Mouse (Mus musculus) NIH3T3 (cell line): ENCODE data around the gene Loxl3.

Experiments used
- DNase-seq: peaks from one replicate; pipeline ENCODE4 v3.0.0-alpha.2; 2012; ENCODE audit warnings: low read depth

Loxl3 gene

DNA sequence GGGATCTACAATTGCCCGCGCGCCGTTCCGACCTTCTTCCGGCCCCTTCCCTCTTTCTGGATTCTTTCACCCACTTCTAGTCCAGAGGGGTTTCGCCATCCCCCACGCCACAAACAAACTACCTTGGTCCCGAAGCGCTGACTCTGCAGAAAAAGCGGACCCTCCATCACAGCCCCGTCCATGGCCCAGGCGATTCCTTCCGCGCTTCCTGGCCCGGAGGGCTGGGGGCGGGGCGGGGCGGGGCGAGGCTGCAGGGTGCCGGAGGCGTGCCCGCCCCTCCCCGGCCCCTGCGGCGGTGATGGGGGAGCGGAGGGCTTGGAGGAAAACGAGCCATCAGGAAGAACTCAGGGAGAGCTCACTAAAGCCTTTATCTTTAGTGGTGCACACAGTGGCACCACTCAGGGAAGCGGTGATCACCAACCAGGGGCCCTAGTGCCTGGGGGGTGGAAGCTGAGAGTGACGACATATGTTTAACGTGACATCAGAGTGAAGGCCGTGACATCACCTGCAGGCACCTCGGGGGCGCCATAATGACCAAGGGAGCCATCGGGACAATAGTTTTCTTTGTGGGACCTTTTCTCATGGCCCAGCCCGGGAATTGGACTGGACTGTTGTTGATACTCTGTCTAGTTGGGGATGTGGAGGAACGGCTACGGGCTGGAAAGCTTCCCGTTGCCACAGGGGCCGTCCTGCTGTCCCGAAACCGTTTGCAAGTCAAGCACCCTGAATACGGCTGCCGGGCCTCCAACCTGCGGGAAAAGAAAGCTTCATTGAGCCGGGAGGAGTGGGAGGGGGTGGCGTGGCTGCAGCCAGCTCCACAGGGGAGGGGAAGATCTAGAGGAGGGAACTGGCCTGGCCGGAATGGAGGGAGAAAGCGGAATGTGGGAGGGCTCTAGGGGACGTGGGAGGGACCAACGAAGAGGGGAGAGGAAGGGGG is at the start of gene Loxl3, which contains the start of gene Dok1:
Gene Loxl3, plus strand, starts transcription at position 925 of the 937 bp plus-strand sequence.
Gene Dok1, minus strand, starts transcription at position 223 of the 937 bp plus-strand sequence.
- peak; percentile 93 for DNase-seq

DNA sequence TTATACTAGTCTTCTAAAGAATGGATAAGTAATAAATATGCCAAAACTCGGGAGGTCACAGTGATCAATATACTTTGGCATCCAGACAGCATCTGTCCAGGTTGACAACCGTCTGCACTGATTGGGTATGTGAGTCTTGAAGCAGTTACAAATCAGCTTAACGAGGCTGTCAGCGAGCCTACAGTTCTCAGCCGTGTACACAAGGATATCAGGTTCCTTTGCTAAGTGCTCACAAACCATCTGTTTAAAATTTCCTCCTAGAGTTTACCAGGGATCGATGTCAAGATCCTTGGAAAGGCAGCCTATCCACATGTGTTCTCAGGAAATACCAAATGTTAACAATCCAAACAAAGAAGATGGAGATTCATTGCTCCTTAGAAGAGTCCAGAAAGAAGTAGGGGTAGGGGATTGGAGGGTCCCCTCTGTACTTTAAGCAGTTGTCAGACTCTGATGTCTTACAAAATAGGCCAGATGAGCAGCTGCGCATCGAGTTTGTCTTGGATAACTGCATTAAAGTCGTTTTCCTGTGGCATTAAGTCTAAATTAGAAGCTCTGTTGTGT is 46.5 kb upstream of the Loxl3 start:
- peak; percentile 69 for DNase-seq

DNA sequence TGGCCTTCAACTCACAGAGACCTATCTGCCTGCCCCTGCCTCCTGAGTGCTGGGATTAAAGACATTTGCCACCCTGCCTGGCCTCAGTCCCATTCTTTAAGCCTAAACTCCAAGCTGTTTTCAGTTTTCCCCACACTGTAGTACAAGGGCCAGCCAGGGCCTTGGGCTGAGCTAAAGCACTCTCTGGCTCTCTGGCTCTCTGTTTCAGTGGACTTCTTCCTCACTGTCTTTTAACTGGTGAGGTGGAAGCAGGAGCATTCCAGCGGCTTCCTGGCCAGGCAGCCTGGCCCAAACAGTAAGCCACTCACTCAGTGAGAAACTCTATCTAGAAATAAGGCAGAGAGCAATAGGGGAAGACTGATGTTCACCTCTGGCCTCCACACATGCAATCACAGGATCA is 40.3 kb upstream of the Loxl3 start:
- no peak for DNase-seq

DNA sequence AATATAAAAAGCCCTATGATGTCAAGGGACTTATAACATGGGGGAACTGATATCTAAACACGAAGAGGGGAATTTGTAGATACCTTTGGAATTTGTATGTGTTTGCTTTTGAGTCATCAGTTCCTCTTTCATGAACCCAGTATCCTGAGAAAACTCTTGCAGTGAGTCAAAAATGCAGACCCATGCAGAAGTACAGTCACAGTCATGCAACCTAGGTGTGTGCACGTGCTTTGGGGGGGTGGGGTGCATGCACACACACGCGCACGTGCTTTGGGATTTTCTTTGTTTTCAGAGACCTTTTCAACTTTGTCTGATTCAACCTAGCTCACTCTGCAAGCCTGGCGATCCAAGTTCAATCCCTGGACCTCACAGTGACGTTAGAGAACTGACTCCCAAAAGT is 39.6 kb upstream of the Loxl3 start:
- DNase-seq: no peak

DNA sequence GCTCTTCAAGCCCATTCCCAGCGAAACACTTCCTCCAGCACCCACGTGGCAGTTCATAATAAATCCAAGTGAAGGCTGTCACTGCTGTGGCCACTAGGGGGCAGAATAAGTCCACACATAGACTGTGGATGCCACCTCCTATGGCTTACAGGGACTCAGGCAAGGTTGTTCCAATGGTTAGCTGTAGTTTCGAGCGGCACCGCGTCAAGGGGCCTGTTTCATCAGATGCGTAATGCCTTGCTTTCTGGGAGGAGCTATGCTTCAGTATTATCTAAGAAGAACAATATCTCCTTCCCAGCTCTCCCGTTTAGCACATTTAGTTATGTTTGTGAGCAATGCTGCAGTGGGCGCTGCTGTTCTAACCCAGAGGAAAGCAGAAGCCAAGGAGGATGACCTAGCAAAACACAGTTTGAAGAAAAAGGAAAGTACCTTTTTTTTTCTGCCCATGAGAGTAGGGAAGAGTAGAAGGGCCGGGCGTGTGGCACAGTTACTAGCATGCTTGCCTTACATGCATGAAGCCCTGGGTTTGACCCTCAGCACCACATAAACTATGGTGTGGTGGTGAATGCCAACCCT is 37.1 kb upstream of the Loxl3 start:
- peak; percentile 99 for DNase-seq

DNA sequence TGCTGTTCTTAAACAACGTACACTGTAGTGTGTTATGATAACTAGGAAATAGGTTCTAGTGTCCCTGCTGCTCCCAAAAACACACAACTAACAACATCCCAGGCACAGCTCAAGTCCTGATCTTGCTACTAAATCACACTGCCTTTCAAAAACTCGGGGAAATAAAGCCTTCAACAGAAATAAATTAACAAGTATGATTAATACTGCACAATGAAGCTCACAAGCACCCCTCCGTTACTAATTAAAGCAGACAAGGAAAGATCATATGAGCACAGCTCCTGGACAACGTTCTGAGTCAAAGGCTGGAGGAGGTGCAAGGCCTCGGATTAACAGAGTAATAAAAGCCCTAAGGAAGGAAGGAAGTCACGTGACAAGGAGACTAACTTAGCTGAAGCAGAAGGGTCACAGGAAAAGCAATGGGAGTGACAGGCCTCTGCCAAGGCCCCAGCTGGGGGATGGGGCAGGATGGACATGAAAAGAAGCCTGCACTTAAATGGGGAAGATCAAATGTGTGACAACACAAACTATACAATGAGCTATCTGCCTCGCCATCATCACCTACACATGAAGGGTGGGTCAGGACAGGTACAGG is 36.4 kb upstream of the Loxl3 start:
- DNase-seq: no peak

DNA sequence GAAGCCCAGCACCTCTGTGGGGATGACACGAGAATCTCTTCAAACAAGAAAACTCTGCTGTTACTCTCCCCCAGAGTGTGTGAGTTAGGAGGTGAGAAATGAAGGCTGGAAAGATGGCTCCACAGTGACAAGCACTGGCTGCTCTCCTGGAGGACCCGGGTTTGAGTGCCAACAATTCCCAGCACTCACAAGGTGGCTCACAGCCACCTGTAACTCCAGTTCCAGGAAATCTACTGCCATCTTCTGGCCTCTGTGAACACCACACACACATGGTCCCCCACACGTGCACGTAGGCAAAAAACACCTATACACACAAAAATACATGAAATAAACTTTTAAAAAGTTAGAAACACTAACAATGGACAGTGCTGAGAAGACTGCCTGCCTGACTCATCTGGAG is 35.6 kb upstream of the Loxl3 start:
- peak; percentile 31 for DNase-seq

DNA sequence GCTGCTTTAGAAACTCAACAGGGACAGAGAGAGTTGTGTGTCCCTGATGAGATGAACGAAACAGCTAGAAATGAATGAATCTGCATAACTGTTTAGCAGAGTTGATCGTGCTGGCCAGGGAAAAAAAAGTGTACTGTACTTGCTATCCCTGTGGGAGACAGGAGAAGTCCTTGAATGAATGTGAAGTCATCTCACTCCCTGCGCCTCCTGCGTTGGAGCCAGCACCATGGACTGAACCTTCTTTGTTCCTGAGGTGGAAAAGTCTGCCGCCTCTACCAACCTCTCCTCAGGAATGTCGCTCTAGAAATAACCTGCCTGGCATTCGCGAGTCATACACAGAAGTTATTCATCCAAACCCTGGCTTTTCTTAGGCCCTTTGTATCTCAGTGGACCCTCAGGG is 34.0 kb upstream of the Loxl3 start:
- DNase-seq: peak; percentile 36

DNA sequence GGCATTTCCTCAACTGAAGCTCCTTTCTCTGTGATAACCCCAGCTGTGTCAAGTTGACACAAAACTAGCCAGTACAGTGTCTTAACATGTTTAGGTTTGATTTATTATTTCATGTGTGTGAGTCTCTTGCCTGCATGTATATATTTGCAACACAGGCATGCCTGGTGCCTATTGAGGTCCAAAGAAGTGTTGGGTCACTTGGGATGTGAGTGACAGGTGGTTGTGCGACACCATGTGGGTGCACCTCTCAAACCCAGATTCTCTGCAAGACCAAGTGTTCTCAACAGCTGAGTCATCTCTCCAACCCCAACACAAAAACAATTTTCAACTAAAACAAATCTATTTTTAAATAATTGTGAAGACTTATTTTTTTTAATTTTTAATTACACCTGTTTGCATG is 30.9 kb upstream of the Loxl3 start:
- no peak for DNase-seq

DNA sequence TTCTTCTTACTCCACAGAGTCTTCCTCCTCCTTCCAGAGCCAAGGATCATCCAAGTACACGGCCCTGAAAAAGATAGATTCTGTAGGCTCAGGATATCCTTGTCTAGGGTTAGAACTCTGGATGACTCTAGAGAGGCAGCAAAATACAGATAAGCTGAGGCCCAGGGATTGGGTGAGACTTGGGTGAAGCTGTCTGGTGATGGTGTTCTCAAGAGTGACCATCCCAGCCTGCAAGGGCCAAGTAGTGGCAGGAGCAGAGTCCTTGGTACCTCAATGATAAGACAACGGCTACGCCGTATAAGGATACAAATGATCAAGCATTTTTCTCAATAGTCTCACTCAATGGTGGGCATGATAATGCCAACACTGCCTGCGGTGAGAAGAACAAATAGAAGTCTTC is 30.1 kb upstream of the Loxl3 start:
- DNase-seq: no peak

DNA sequence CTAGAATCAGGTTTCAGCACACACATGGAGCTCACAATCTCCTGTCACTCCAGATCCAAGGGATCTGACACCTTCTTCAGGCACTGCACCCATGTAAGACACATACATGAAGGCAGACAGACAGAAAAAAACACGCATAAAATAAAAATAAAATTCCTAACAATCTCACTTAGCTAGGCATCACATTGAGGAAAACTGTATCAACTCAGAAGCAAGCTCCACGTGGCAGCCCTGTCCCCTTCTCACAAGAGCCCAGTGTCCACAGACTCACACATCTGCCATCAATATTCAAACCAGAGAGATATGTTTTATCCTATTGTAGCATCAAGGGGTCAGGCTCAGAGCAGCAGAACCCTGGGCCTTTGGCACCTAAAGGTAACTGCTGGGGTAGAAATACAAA is 29.7 kb upstream of the Loxl3 start:
- DNase-seq: no peak

DNA sequence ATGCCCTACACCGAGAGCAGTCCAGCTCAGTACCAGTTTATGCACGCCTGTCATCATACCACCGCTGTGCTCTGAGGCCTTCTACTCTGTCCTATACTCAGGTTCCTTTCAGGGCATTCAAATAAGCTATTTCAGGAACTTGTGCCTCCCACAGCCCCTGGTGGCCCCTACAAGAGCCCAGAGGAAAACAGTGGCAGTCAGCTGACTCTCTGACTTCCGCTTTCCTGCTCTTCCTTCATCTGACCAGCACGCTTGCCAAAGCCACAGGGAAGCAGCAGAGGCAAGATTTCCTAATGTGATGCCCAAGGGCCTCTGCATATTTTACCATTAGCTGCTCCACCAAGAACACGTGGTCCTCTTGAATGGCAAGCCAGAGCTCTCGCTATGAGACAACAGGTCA is 29.1 kb upstream of the Loxl3 start:
- DNase-seq: peak; percentile 81

DNA sequence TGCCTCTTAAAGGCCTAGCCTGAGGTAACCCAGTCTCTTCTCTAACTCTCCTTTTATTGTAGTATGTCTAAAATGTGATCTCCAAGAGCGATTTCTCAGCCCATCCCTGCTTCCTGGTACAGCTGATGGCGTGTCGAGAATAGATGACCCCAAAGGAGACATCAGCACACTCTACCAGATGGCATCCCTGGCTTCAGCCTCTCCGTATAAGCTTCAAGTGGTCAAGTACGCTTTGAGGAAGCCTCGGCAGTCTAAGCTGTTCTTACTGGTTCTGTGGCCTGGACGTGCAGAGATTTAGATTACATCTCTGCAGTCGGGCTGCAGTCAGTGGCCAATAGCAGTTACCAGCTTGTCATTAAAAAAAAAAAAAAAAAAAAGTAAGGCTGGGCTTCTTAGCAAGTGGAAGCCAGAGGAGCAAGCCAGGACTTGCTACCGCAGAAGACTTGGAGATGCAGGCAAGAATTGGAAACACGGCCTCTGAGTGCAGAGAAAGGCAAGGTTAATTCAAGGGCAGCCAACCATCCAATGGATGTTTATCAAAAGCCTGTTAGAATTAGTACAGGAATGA is 28.4 kb upstream of the Loxl3 start:
- DNase-seq: no peak

DNA sequence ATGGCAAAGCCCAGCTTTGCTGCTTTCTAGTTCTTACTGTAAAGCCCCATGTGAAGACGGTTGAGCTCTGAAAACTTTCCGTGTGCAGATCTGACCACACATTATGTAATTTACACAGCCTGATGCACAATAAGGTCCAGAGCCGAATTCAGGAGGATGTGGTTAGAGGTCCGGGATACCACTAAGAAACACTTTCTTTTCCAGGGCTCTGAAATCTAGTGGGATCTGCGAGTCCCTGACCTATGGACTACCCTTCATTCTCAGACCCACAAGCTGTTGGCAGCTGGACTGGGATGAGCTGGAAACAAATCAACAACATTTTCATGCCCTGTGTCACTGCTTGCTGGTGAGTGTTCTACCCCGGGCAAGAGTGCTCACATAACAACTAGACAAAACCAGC is 27.9 kb upstream of the Loxl3 start:
- peak; percentile 84 for DNase-seq

DNA sequence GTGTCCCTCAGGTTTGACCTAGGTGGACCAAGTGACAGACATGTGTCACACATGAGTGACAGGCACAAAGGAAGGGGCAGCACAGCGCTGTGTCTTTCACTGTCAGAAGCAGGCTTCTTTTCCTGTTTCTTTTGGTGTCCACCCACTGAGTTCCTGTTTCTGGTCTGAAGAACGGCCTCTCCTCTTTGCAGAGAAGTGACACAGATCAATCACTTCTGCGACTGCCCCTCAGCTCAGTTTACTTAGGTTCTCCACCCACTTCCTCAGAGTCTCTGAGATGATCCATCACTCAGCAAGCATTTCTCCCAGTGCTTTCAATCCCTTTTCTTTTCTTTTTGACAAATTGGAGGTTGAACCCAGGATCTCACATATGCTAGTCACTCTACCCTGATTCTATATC is 25.3 kb upstream of the Loxl3 start:
- no peak for DNase-seq

DNA sequence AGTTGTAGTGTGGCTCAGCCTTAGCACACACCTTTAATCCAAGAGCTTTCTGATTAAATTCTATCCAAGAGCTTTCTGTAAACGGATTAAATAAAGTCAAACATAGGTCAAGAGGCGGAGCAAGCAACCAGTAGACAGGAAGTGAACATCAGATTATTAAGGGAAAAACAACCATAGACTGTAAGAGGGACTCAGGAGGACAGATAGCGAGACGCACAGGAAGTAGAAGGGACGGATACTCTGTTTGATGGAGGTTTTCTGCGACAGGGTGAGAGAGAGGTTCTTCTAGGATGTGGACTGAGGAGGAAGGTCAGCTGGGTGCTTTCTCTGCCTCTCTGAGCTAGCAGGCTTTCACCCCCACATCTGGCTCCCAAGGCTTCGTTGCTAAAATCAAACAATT is 24.0 kb upstream of the Loxl3 start:
- DNase-seq: no peak

DNA sequence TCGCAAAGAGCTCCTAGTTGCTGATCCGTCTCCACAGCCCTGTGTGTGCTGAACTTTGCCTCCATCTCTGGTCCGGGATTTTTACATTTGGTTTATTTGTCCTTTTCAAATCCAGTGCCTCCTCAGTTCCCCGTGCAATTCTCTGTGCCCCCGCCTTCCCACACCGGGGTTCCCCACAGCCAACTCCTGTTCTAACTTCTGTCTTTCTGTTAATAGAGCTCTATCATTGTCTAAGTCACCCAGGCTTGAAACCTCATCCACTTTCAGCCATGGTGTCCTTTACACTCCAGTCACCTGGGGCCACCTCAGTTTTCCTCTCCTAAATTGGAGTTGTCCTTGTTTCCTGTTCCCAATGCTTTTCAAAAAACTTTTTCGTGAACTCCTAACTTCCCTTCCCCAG is 22.7 kb upstream of the Loxl3 start:
- DNase-seq: no peak

DNA sequence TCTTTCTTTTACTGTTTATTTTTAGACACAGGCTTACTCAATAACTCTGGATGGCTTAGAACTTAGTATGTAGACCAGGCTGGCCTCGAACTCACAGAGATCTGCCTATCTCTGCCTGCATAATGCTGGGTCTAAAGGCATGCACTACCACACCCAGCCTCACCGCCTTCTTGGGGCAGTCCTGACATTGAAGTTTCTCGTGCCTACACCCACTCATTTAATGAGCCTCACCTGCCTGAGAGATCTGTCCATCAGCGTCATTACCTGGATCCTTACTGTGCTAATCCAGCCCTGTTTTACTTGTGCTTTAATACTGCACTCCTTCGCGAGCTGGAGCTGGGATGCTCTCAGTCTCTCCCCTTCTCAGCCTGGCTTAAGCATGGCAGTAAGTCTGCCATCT is 22.2 kb upstream of the Loxl3 start:
- DNase-seq: no peak

DNA sequence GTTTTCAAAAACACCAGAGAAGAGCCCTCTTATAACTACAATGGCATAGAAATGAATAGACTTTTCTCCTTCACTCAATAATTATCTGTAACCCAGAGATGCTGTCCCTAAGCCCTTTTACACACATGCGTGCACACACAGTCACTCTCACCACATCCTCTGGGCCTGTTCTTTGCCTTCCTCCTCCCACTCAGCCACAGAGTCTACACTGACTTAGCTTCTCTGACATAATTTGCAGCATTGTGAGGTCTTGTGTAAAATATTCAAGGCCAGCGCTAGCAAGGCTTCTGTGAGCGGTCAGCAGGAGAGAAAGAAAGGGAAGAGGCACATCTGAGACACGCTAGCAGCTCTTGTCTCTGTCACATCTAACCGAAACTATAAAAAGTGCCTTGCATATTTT is 20.5 kb upstream of the Loxl3 start:
- DNase-seq: peak; percentile 41

DNA sequence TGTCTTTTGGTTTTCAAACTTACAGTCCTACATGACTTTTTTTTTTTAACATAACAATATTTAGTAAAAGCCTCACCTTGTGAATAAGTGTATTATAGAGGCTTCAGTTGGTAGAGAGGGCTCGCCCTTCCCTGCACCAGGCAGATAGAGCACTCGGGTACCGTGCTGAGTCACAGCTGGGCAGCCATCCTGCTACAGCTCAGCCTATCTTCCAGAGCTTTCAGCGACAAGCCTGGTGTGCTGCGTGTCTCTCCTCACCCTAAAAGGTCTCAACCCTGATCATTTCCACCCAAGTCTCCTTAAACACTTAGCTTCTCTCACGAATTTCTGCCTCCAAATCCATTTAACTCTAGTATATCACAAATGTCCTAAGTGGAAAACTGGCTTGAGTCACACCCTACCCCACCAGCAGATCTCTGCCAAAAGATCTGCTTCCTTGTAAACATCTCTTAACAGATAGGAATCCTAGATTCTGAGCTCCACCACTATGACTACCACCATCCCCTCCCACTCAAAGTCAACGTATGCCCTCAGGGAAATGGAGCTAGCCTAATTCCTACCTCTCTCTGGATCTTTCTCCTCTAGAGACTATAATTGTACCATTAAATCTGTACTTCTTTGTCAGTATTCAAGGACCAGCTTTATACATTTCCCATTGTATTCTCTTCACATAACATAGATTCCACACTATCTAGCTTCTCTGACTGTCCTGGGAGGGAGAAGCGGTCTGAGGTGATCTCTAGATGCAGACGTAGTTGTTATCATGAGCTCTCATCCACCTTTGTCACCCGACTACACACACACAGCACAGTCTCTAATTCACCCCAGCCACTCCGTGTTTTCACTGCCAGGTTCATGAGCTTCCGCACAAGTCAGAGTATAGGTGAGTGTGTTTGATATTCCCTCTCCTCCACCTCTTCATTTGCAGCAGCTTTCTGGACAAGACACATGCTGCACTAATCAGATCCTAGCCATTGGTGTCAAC is 19.2 kb upstream of the Loxl3 start:
- DNase-seq: peak; percentile 75

DNA sequence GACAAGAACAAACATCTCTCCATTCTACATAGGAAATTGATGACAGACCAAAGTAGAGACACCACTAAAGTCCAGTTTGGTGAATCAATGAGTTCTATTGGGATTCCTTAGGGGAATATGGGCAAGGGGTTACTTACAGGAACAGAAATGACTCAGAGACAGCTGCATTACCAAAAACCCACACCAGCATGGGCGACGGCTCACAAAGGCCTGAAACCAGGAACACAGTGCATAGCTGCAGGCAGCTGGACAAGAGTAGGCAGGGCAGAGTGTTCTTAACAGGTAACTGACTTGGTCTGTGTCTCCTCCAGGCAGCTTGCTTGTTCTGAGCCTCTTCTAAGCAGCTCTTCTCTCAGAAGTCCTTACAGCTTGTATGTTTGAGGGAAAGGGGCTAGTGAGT is 18.2 kb upstream of the Loxl3 start:
- peak; percentile 35 for DNase-seq
